In the genomic region with DNA sequence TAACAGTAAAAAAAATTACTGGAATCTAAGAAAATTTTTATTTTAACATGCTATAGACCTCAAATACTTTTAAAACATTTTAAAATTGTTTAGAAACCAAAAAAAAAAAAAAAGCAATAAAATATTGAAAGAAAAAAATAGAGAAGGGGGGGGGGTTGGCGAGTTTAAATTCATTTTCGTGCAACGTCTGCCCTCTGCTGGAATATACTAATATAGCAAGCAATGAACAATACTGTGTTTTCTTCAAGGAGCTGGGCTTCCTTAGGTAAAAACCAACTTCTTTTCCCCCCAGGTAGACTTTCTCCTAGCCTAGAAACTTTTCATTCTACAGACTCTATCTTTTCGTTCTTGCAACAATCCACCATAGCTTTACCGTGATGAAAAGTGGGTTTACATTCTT, we compare ENCODE assay signal across 11 mouse cellular contexts. TPM values are rescaled to one million over a fixed set of nuclear protein-coding genes. Genes with fewer than 3 reads are reported as not detected.
DNase-seq lines count a peak whose midpoint lies in the region; ATAC-seq and TF ChIP-seq lines count a peak whose summit lies in the region.
"Had no signal": no experiment of that assay in that cellular context is flagged by ENCODE, and none has a peak within 500 bp of the region (broad histone marks: within the 10 kb centered on the region; RNA-seq: fewer than 3 reads in every experiment).

No protein-coding gene starts in this region.

- no peaks in the 10 kb centered on the region for H3K9me3 ChIP-seq in liver, postnatal 0 days (ENCODE audit: low read length)
- H3K9me3 ChIP-seq: embryonic facial prominence, embryonic 12.5 days; heart, embryonic 15.5 days; limb, embryonic 12.5 days had no signal

- no peaks in the 10 kb centered on the region for H3K4me1 ChIP-seq in liver, postnatal 0 days (ENCODE audit: insufficient read depth)
- H3K4me1 ChIP-seq: embryonic facial prominence, embryonic 12.5 days; heart, embryonic 15.5 days; limb, embryonic 12.5 days had no signal

- H3K36me3 ChIP-seq in liver, postnatal 0 days (replicated peaks; ENCODE audit: insufficient read depth, low read length) = peaks cover 19% of the 10 kb centered on the region
- H3K36me3 ChIP-seq: embryonic facial prominence, embryonic 12.5 days; heart, embryonic 15.5 days; limb, embryonic 12.5 days had no signal

- intact Hi-C loops in gastrocnemius, adult 2 months (cut with DNase I) = loop anchor here (5.0 kb wide), 1 partner anchor 80 kb away; no protein-coding TSS in a partner anchor

- no peak overlapping the region for H3K9ac ChIP-seq in liver, postnatal 0 days (replicated peaks)
- H3K9ac ChIP-seq: embryonic facial prominence, embryonic 12.5 days; heart, embryonic 15.5 days; limb, embryonic 12.5 days had no signal

- no peak overlapping the region for H3K27ac ChIP-seq in gastrocnemius, adult 2 months
- no peak overlapping the region for H3K27ac ChIP-seq in liver, postnatal 0 days (ENCODE audit: low read depth)
- H3K27ac ChIP-seq: embryonic facial prominence, embryonic 12.5 days; heart, embryonic 15.5 days; limb, embryonic 12.5 days had no signal

- H3K4me3 ChIP-seq in gastrocnemius, adult 2 months = no peak overlapping the region
- no peak overlapping the region for H3K4me3 ChIP-seq in liver, postnatal 0 days (ENCODE audit: low read depth, low read length)
- H3K4me3 ChIP-seq: embryonic facial prominence, embryonic 12.5 days; heart, embryonic 15.5 days; limb, embryonic 12.5 days had no signal

- TF ChIP-seq CTCF in gastrocnemius, adult 2 months (IDR thresholded peaks at IDR 0.05) = peak; percentile 72
- peak; percentile 64 for TF ChIP-seq CTCF in liver, postnatal 0 days (IDR thresholded peaks at IDR 0.05; ENCODE audit: low read depth)
- TF ChIP-seq CTCF in brain, embryonic 14.5 days (IDR thresholded peaks at IDR 0.05; ENCODE audit: borderline replicate concordance, extremely low read depth, insufficient read depth, insufficient read length) = peak; percentile 8; the same call in 1 of the 2 replicates

- ATAC-seq in liver, postnatal 0 days = no peak
- ATAC-seq in neutrophil, adult 5-6 weeks (ENCODE audit: extremely low read depth, insufficient number of reproducible peaks, low FRiP score, poor library complexity, severe bottlenecking) = 0 out of 2 replicates have a peak, but pooled peaks have one; percentile 36

- no peak for TF ChIP-seq POLR2A in brain, embryonic 14.5 days (IDR thresholded peaks at IDR 0.05; ENCODE audit: borderline replicate concordance, extremely low read depth, insufficient read depth, insufficient read length, poor library complexity, severe bottlenecking)

- H3K4me2 ChIP-seq in liver, postnatal 0 days (ENCODE audit: low read depth, low read length) = no peak overlapping the region
- H3K4me2 ChIP-seq: embryonic facial prominence, embryonic 12.5 days; heart, embryonic 15.5 days; limb, embryonic 12.5 days had no signal

- no peak for TF ChIP-seq EP300 in liver, postnatal 0 days (IDR thresholded peaks at IDR 0.05; ENCODE audit: low read depth)

- DNase-seq in gastrocnemius, adult 2 months = no peak
- DNase-seq in gastrocnemius, adult 8-10 months (ENCODE audit: low spot score in 2 of 2) = no peak
- no peak for DNase-seq in liver, postnatal 0 days
- DNase-seq in liver = no peak
- DNase-seq in brain, embryonic 14.5 days (ENCODE audit: low read depth) = peak; percentile 69
- DNase-seq in right cerebral cortex, postnatal 36 days (ENCODE audit: low spot score in 2 of 2) = no peak
- no peak for DNase-seq in heart, postnatal 4 days

- H3K27me3 ChIP-seq in liver, postnatal 0 days (ENCODE audit: insufficient read depth, low read length) = no peaks in the 10 kb centered on the region
- H3K27me3 ChIP-seq: embryonic facial prominence, embryonic 12.5 days; heart, embryonic 15.5 days; limb, embryonic 12.5 days had no signal

- 14% methylated on average over 5 of the region's 5 CpGs for WGBS in liver, postnatal 0 days (ENCODE audit: insufficient replicate concordance)

RNA-seq across cellular contexts. Expression of a gene that starts 18.3 kb away (rescaled TPM):
- total RNA-seq in gastrocnemius, adult 2 months (2021) = 1 to 10 TPM; 2.0 to 3.2 TPM
- total RNA-seq in gastrocnemius, adult 8-10 months (2022) = 1 to 10 TPM; 2.5 to 3.5 (median 2.9) TPM
- 5.9 and 6.2 TPM in 2 replicates for polyA plus RNA-seq in liver, postnatal 0 days (2015; fragmentation: Nextera tagmentation; extraction: Ambion mirVana)
- 0.40 and 0.72 TPM in 2 replicates for polyA plus RNA-seq in brain, embryonic 14.5 days (2012; rRNA removed)
- total RNA-seq in neutrophil, adult 5-6 weeks (2017) = 28.4 and 29.7 TPM in 2 replicates
- 1 to 10 TPM; 3.2 to 4.3 TPM for total RNA-seq in heart, postnatal 4 days (2021)

RNA-seq across cellular contexts. Expression of a gene that starts 36.4 kb away (rescaled TPM):
- 1 to 10 TPM; 2.6 to 4.4 TPM for total RNA-seq in gastrocnemius, adult 2 months (2021)
- 1 to 10 TPM; 4.2 to 5.8 (median 5.1) TPM for total RNA-seq in gastrocnemius, adult 8-10 months (2022)
- polyA plus RNA-seq in liver, postnatal 0 days (2015; fragmentation: Nextera tagmentation; extraction: Ambion mirVana) = 5.1 and 5.2 TPM in 2 replicates
- 5.3 and 7.1 TPM in 2 replicates for polyA plus RNA-seq in brain, embryonic 14.5 days (2012; rRNA removed)
- 12.0 and 12.4 TPM in 2 replicates for total RNA-seq in neutrophil, adult 5-6 weeks (2017)
- total RNA-seq in heart, postnatal 4 days (2021) = 10 to 100 TPM; 36.4 to 38.0 TPM

RNA-seq across cellular contexts. Expression of a gene that starts 53.9 kb away (rescaled TPM):
- 1 to 10 TPM; 3.8 to 7.2 TPM for total RNA-seq in gastrocnemius, adult 2 months (2021)
- 1 to 10 TPM; 2.4 to 4.9 (median 4.1) TPM for total RNA-seq in gastrocnemius, adult 8-10 months (2022)
- polyA plus RNA-seq in liver, postnatal 0 days (2015; fragmentation: Nextera tagmentation; extraction: Ambion mirVana) = 0.15 and 0.20 TPM in 2 replicates
- polyA plus RNA-seq in brain, embryonic 14.5 days (2012; rRNA removed) = 1.0 and 1.7 TPM in 2 replicates
- total RNA-seq in neutrophil, adult 5-6 weeks (2017) = 1.0 and 2.3 TPM in 2 replicates
- total RNA-seq in heart, postnatal 4 days (2021) = 1 to 10 TPM; 8.1 to 8.2 TPM

Comparison
In these comparisons a context has a peak if more than half of its experiments do, and no peak if none do; other contexts are left out.
1. CTCF ChIP-seq: peak in every context shown above with its lines; median percentile 72 in gastrocnemius, adult 2 months; 64 in liver, postnatal 0 days; 8 in brain, embryonic 14.5 days.